Mouse (Mus musculus): ENCODE measurements at regions not wholly inside any gene's neighbourhood (a gene's known extent, or its start where the extent isn't known, plus 50 kb on each side); places are given as distances from the start of the nearest gene placed in this dataset.

GRCm38 (mm10) chr1:168584137-168584536 lies 152.1 kb upstream of the Pbx1 start:
- Histone ChIP-seq H3K9me3 (ENCODE audit: control insufficient read depth, low read length) (no peaks in the 10 kb centered on the region), H3K27ac (ENCODE audit: low read depth, low read length) (no peak overlapping the region), H3K4me3 (ENCODE audit: low read depth, low read length) (no peak overlapping the region), H3K4me2 (no peak overlapping the region), H3K36me3 (ENCODE audit: control insufficient read depth, insufficient read depth, low read length) (no peaks in the 10 kb centered on the region), H3K27me3 (replicated peaks; ENCODE audit: control insufficient read depth, insufficient read depth, low read length) (no peaks in the 10 kb centered on the region), H3K9ac (ENCODE audit: low read depth, low read length) (no peak overlapping the region), H3K4me1 (replicated peaks; ENCODE audit: control insufficient read depth, insufficient read depth, low read length) (no peaks in the 10 kb centered on the region)
- ATAC-seq (replicated peaks; ENCODE audit: low FRiP score), result no peak
- no peak for DNase-seq (ENCODE audit: low spot score)
- 72% methylated on average over 3 of the region's 3 CpGs for WGBS

GRCm38 (mm10) chr1:168582434-168582833 lies 150.4 kb upstream of the Pbx1 start:
- Histone ChIP-seq H3K27ac (ENCODE audit: low read depth, low read length) (no peak overlapping the region), H3K4me2 (no peak overlapping the region), H3K36me3 (ENCODE audit: control insufficient read depth, insufficient read depth, low read length) (no peaks in the 10 kb centered on the region), H3K9me3 (ENCODE audit: control insufficient read depth, low read length) (no peaks in the 10 kb centered on the region), H3K4me3 (ENCODE audit: low read depth, low read length) (no peak overlapping the region), H3K27me3 (replicated peaks; ENCODE audit: control insufficient read depth, insufficient read depth, low read length) (no peaks in the 10 kb centered on the region), H3K9ac (ENCODE audit: low read depth, low read length) (no peak overlapping the region), H3K4me1 (replicated peaks; ENCODE audit: control insufficient read depth, insufficient read depth, low read length) (no peaks in the 10 kb centered on the region)
- no peak for ATAC-seq (replicated peaks; ENCODE audit: low FRiP score)
- no peak for DNase-seq (ENCODE audit: low spot score)
- 48% methylated on average over 5 of the region's 5 CpGs for WGBS

GRCm38 (mm10) chr1:168569930-168570515 lies 138.0 kb upstream of the Pbx1 start:
- H3K27me3 ChIP-seq (replicated peaks; ENCODE audit: control insufficient read depth, insufficient read depth, low read length), result no peaks in the 10 kb centered on the region
- no peak overlapping the region for H3K4me3 ChIP-seq (ENCODE audit: low read depth, low read length)
- DNase-seq (ENCODE audit: low spot score), result no peak
- H3K4me2 ChIP-seq, result no peak overlapping the region
- no peak for ATAC-seq (replicated peaks; ENCODE audit: low FRiP score)
- no peaks in the 10 kb centered on the region for H3K36me3 ChIP-seq (ENCODE audit: control insufficient read depth, insufficient read depth, low read length)
- no peak overlapping the region for H3K9ac ChIP-seq (ENCODE audit: low read depth, low read length)
- H3K27ac ChIP-seq (ENCODE audit: low read depth, low read length), result no peak overlapping the region
- H3K9me3 ChIP-seq (ENCODE audit: control insufficient read depth, low read length), result no peaks in the 10 kb centered on the region
- no peaks in the 10 kb centered on the region for H3K4me1 ChIP-seq (replicated peaks; ENCODE audit: control insufficient read depth, insufficient read depth, low read length)
- WGBS, result 74% methylated on average over 5 of the region's 5 CpGs

- WGBS, result 82% methylated on average over 3 of the region's 3 CpGs
- Histone ChIP-seq H3K36me3 (ENCODE audit: control insufficient read depth, insufficient read depth, low read length) (no peaks in the 10 kb centered on the region), H3K4me3 (ENCODE audit: low read depth, low read length) (no peak overlapping the region), H3K27ac (ENCODE audit: low read depth, low read length) (no peak overlapping the region), H3K4me2 (no peak overlapping the region), H3K4me1 (replicated peaks; ENCODE audit: control insufficient read depth, insufficient read depth, low read length) (no peaks in the 10 kb centered on the region), H3K9me3 (ENCODE audit: control insufficient read depth, low read length) (no peaks in the 10 kb centered on the region), H3K9ac (ENCODE audit: low read depth, low read length) (no peak overlapping the region), H3K27me3 (replicated peaks; ENCODE audit: control insufficient read depth, insufficient read depth, low read length) (no peaks in the 10 kb centered on the region)
- DNase-seq (ENCODE audit: low spot score) (no peak), ATAC-seq (replicated peaks; ENCODE audit: low FRiP score) (no peak)
Observed at GRCm38 (mm10) chr1:168552394-168552793, 120.3 kb upstream of the Pbx1 start.

GRCm38 (mm10) chr1:168549807-168550435 lies 117.9 kb upstream of the Pbx1 start:
- no peaks in the 10 kb centered on the region for H3K27me3 ChIP-seq (replicated peaks; ENCODE audit: control insufficient read depth, insufficient read depth, low read length)
- H3K36me3 ChIP-seq (ENCODE audit: control insufficient read depth, insufficient read depth, low read length), result no peaks in the 10 kb centered on the region
- 57% methylated on average over 7 of the region's 7 CpGs for WGBS
- no peak overlapping the region for H3K4me2 ChIP-seq
- H3K9ac ChIP-seq (ENCODE audit: low read depth, low read length), result no peak overlapping the region
- no peaks in the 10 kb centered on the region for H3K4me1 ChIP-seq (replicated peaks; ENCODE audit: control insufficient read depth, insufficient read depth, low read length)
- ATAC-seq (replicated peaks; ENCODE audit: low FRiP score) (no peak), DNase-seq (ENCODE audit: low spot score) (no peak)
- H3K9me3 ChIP-seq (ENCODE audit: control insufficient read depth, low read length), result no peaks in the 10 kb centered on the region
- H3K27ac ChIP-seq (ENCODE audit: low read depth, low read length), result no peak overlapping the region
- H3K4me3 ChIP-seq (ENCODE audit: low read depth, low read length), result no peak overlapping the region

GRCm38 (mm10) chr1:168546156-168546555 lies 114.1 kb upstream of the Pbx1 start:
- Histone ChIP-seq H3K9ac (ENCODE audit: low read depth, low read length) (no peak overlapping the region), H3K27me3 (replicated peaks; ENCODE audit: control insufficient read depth, insufficient read depth, low read length) (no peaks in the 10 kb centered on the region), H3K27ac (ENCODE audit: low read depth, low read length) (no peak overlapping the region), H3K4me2 (no peak overlapping the region), H3K4me1 (replicated peaks; ENCODE audit: control insufficient read depth, insufficient read depth, low read length) (no peaks in the 10 kb centered on the region), H3K4me3 (ENCODE audit: low read depth, low read length) (no peak overlapping the region), H3K36me3 (ENCODE audit: control insufficient read depth, insufficient read depth, low read length) (no peaks in the 10 kb centered on the region), H3K9me3 (ENCODE audit: control insufficient read depth, low read length) (no peaks in the 10 kb centered on the region)
- 80% methylated on average over 3 of the region's 3 CpGs for WGBS
- no peak for ATAC-seq (replicated peaks; ENCODE audit: low FRiP score)
- no peak for DNase-seq (ENCODE audit: low spot score)

- Histone ChIP-seq H3K36me3 (ENCODE audit: control insufficient read depth, insufficient read depth, low read length) (no peaks in the 10 kb centered on the region), H3K9me3 (ENCODE audit: control insufficient read depth, low read length) (no peaks in the 10 kb centered on the region), H3K27me3 (replicated peaks; ENCODE audit: control insufficient read depth, insufficient read depth, low read length) (no peaks in the 10 kb centered on the region), H3K9ac (ENCODE audit: low read depth, low read length) (no peak overlapping the region), H3K4me3 (ENCODE audit: low read depth, low read length) (no peak overlapping the region), H3K4me2 (no peak overlapping the region), H3K27ac (ENCODE audit: low read depth, low read length) (no peak overlapping the region), H3K4me1 (replicated peaks; ENCODE audit: control insufficient read depth, insufficient read depth, low read length) (no peaks in the 10 kb centered on the region)
- ATAC-seq (replicated peaks; ENCODE audit: low FRiP score) (no peak), DNase-seq (ENCODE audit: low spot score) (no peak)
- WGBS, result 58% methylated on average over 7 of the region's 7 CpGs
Observed at GRCm38 (mm10) chr1:168545072-168545780, 113.2 kb upstream of the Pbx1 start.

- DNase-seq (ENCODE audit: low spot score) (no peak), ATAC-seq (replicated peaks; ENCODE audit: low FRiP score) (no peak)
- H3K9ac ChIP-seq (ENCODE audit: low read depth, low read length), result no peak overlapping the region
- no peak overlapping the region for H3K27ac ChIP-seq (ENCODE audit: low read depth, low read length)
- H3K4me1 ChIP-seq (replicated peaks; ENCODE audit: control insufficient read depth, insufficient read depth, low read length), result no peaks in the 10 kb centered on the region
- no peak overlapping the region for H3K4me3 ChIP-seq (ENCODE audit: low read depth, low read length)
- no peaks in the 10 kb centered on the region for H3K27me3 ChIP-seq (replicated peaks; ENCODE audit: control insufficient read depth, insufficient read depth, low read length)
- H3K4me2 ChIP-seq, result no peak overlapping the region
- 81% methylated on average over 2 of the region's 2 CpGs for WGBS
- H3K9me3 ChIP-seq (ENCODE audit: control insufficient read depth, low read length), result no peaks in the 10 kb centered on the region
- no peaks in the 10 kb centered on the region for H3K36me3 ChIP-seq (ENCODE audit: control insufficient read depth, insufficient read depth, low read length)
Observed at GRCm38 (mm10) chr1:168541231-168541630, 109.2 kb upstream of the Pbx1 start.

- no peak overlapping the region for H3K4me2 ChIP-seq
- DNase-seq (ENCODE audit: low spot score) (no peak), ATAC-seq (replicated peaks; ENCODE audit: low FRiP score) (no peak)
- H3K9ac ChIP-seq (ENCODE audit: low read depth, low read length), result no peak overlapping the region
- no peaks in the 10 kb centered on the region for H3K27me3 ChIP-seq (replicated peaks; ENCODE audit: control insufficient read depth, insufficient read depth, low read length)
- no peaks in the 10 kb centered on the region for H3K9me3 ChIP-seq (ENCODE audit: control insufficient read depth, low read length)
- H3K4me1 ChIP-seq (replicated peaks; ENCODE audit: control insufficient read depth, insufficient read depth, low read length), result no peaks in the 10 kb centered on the region
- H3K27ac ChIP-seq (ENCODE audit: low read depth, low read length), result no peak overlapping the region
- 89% methylated on average over 6 of the region's 6 CpGs for WGBS
- no peak overlapping the region for H3K4me3 ChIP-seq (ENCODE audit: low read depth, low read length)
- H3K36me3 ChIP-seq (ENCODE audit: control insufficient read depth, insufficient read depth, low read length), result no peaks in the 10 kb centered on the region
Observed at GRCm38 (mm10) chr1:168518087-168518486, 86.0 kb upstream of the Pbx1 start.

Measured in liver, embryonic 11.5 days (tissue).